Comparison of ENCODE assay signal across 12 mouse cellular contexts in the genomic region with DNA sequence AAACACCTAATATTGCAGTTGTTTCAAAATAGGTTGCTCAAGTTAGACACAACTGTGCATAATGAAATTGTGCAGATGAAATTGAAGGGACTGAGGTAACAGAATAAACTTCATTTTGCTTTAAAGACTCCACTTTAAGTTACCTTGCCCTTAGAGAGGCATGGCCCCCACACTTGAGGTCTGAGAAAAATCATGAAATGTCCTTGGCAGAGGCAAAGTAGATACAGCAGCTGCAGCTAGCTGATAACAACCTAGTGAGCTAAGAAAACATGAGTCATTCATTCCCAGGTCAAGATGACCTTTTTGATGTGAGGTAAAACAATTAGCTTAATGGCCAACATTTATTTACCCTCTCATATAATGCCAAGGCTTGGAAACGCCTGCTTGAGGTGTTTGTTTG.
"Had no signal": no experiment of that assay in that cellular context is flagged by ENCODE, and none has a peak within 500 bp of the region (broad histone marks: within the 10 kb centered on the region; RNA-seq: fewer than 3 reads in every experiment).

No protein-coding gene starts in this region.

- DNase-seq: kidney, adult 9 months; kidney, postnatal 36 days; layer of hippocampus, adult 9-11 months; layer of hippocampus, postnatal 36 days; lung, postnatal 14 days; thymus, adult 2 months; thymus, postnatal 25 days had no signal

- H3K27me3 ChIP-seq: limb, embryonic 15.5 days; lung, embryonic 15.5 days; midbrain, embryonic 13.5 days had no signal

- H3K4me3 ChIP-seq: limb, embryonic 15.5 days; lung, embryonic 15.5 days; midbrain, embryonic 13.5 days had no signal

- H3K9me3 ChIP-seq: limb, embryonic 15.5 days; lung, embryonic 15.5 days; midbrain, embryonic 13.5 days had no signal

- H3K4me1 ChIP-seq: limb, embryonic 15.5 days; lung, embryonic 15.5 days; midbrain, embryonic 13.5 days had no signal

- H3K9ac ChIP-seq: limb, embryonic 15.5 days; lung, embryonic 15.5 days; midbrain, embryonic 13.5 days had no signal

- H3K36me3 ChIP-seq: limb, embryonic 15.5 days; lung, embryonic 15.5 days; midbrain, embryonic 13.5 days had no signal

- H3K27ac ChIP-seq: kidney, postnatal 0 days; limb, embryonic 15.5 days; lung, embryonic 15.5 days; midbrain, embryonic 13.5 days; stomach, postnatal 0 days had no signal

- H3K4me2 ChIP-seq: limb, embryonic 15.5 days; lung, embryonic 15.5 days; midbrain, embryonic 13.5 days had no signal

- ATAC-seq: midbrain, embryonic 13.5 days had no signal
